Mouse (Mus musculus) olfactory bulb, adult 2 months (tissue): ENCODE results near the gene Zkscan6.

ENCODE experiments used
- CTCF ChIP-seq: fragments of 200-500 bp; IDR thresholded peaks from 2 replicates; pipeline ENCODE4 v1.5.1; 2012; ENCODE audit warnings: low read depth, mild to moderate bottlenecking, low read length, moderate library complexity; ENCODE audit not compliant: insufficient read depth
- POLR2A ChIP-seq: fragments of 200-500 bp; IDR thresholded peaks from 2 replicates; pipeline ENCODE4 v1.6.1; 2012; ENCODE audit warnings: mild to moderate bottlenecking, low read depth, low read length, moderate library complexity; ENCODE audit not compliant: insufficient read depth

DNA sequence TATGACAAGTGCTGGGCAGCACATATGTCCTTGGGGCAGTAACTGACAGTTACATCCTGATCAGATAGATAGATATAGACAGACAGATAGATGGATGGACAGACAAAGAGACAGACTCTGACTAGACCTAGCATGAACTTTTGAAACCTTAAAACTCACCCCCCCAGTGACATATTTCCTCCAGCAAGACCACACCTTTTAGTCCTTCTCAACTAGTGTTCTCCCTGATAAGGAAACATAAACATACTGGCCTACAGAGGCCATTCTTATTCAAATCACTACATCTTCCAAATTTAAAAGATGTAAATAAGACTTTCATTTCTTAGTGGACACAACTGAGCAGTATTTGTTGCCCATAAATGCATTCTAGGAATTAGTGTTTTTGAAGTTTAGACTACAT lies 38.5 kb upstream of the Zkscan6 start:
- TF ChIP-seq POLR2A (no peak), CTCF (no peak)
